Comparison of ENCODE assay signal across 13 mouse cellular contexts in the genomic region with DNA sequence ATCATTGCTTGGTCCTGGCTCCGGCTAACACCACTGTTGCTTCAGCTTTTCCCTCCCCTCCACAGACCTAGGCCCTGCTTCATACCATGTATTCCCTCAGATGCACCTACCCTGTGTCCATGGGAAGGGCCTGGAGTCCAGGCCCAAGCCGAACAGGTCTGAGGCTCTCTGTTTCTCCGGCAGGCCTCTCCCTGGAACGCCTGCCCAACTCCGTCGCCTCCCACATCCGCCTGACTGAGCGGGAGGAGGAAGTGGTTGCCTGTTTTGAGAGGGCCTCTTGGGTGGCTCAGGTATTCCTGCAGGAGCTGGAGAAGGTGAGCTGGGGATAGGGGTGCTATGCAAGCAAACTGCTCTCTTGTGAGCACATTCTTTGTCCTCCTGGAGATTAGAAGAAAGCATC. TPM values are rescaled to one million over a fixed set of nuclear protein-coding genes. Genes with fewer than 3 reads are reported as not detected.
DNase-seq lines count a peak whose midpoint lies in the region; ATAC-seq lines count a peak whose summit lies in the region.
"Had no signal": no experiment of that assay in that cellular context is flagged by ENCODE, and none has a peak within 500 bp of the region (broad histone marks: within the 10 kb centered on the region; RNA-seq: fewer than 3 reads in every experiment).

No protein-coding gene starts in this region.

- no peak overlapping the region for H3K4me3 ChIP-seq in heart, embryonic 16.5 days (ENCODE audit: low read length)
- H3K4me3 ChIP-seq in neural tube, embryonic 15.5 days (replicated peaks): no peak overlapping the region
- H3K4me3 ChIP-seq: liver, embryonic 13.5 days had no signal

- 0 out of 2 replicates have a peak overlapping the region, but pooled peaks have one; percentile 13 for H3K9ac ChIP-seq in heart, embryonic 16.5 days (ENCODE audit: low read length)
- no peak overlapping the region for H3K9ac ChIP-seq in neural tube, embryonic 15.5 days (replicated peaks)
- H3K9ac ChIP-seq: liver, embryonic 13.5 days had no signal

- DNase-seq in heart, postnatal 36 days: no peak
- peak; percentile 52 for DNase-seq in kidney, postnatal 10 days
- DNase-seq in lung, postnatal 25 days (ENCODE audit: low spot score): peak; percentile 78
- no peak for DNase-seq in neural tube, embryonic 10.5 days (ENCODE audit: extremely low spot score, low spot score)
- DNase-seq: B cell, adult 2 months; cerebellum, postnatal 14 days; liver, embryonic 13.5 days had no signal

- no peak overlapping the region for H3K4me2 ChIP-seq in heart, embryonic 16.5 days (ENCODE audit: low read depth, low read length)
- no peak overlapping the region for H3K4me2 ChIP-seq in neural tube, embryonic 15.5 days
- H3K4me2 ChIP-seq: liver, embryonic 13.5 days had no signal

- intact Hi-C loops in heart, postnatal 36 days (cut with DNase I): no loop called here

- peaks cover 5% of the 10 kb centered on the region for H3K4me1 ChIP-seq in heart, embryonic 16.5 days (ENCODE audit: control insufficient read depth, insufficient read depth, low read length)
- H3K4me1 ChIP-seq in neural tube, embryonic 15.5 days: no peaks in the 10 kb centered on the region

- WGBS in heart, embryonic 16.5 days: 69% methylated on average over 8 of the region's 8 CpGs
- WGBS in neural tube, embryonic 15.5 days: 86% methylated on average over 8 of the region's 8 CpGs

- H3K27ac ChIP-seq in heart, embryonic 16.5 days (ENCODE audit: low read length): no peak overlapping the region
- H3K27ac ChIP-seq in neural tube, embryonic 15.5 days (replicated peaks): no peak overlapping the region
- H3K27ac ChIP-seq: liver, embryonic 13.5 days had no signal

- no peaks in the 10 kb centered on the region for H3K9me3 ChIP-seq in heart, embryonic 16.5 days (replicated peaks; ENCODE audit: control insufficient read depth, low read length)
- no peaks in the 10 kb centered on the region for H3K9me3 ChIP-seq in neural tube, embryonic 15.5 days (replicated peaks)
- H3K9me3 ChIP-seq: G1E; liver, embryonic 13.5 days had no signal

- no peak for ATAC-seq in heart, embryonic 16.5 days (replicated peaks; ENCODE audit: extremely low read depth, insufficient read depth, low FRiP score)
- 0 out of 2 replicates have a peak, but pooled peaks have one; percentile 17 for ATAC-seq in common myeloid progenitor, adult 5-6 weeks (replicated peaks; ENCODE audit: low read depth, poor library complexity, severe bottlenecking)
- no peak for ATAC-seq in megakaryocyte-erythroid progenitor cell, adult 5-6 weeks (replicated peaks; ENCODE audit: low FRiP score, low TSS enrichment, poor library complexity, severe bottlenecking)
- no peak for ATAC-seq in neural tube, embryonic 15.5 days (ENCODE audit: low FRiP score)
- ATAC-seq: activated CD4-positive, CD25-positive, alpha-beta regulatory T cell, adult 4 months had no signal

- H3K27me3 ChIP-seq in heart, embryonic 16.5 days (ENCODE audit: control insufficient read depth, insufficient read depth, low read length): no peaks in the 10 kb centered on the region
- no peaks in the 10 kb centered on the region for H3K27me3 ChIP-seq in neural tube, embryonic 15.5 days (replicated peaks)
- H3K27me3 ChIP-seq: liver, embryonic 13.5 days had no signal

- H3K36me3 ChIP-seq in heart, embryonic 16.5 days (ENCODE audit: control insufficient read depth, insufficient read depth): no peaks in the 10 kb centered on the region
- 0 out of 2 replicates have a peak, but pooled peaks cover 3% of the 10 kb centered on the region for H3K36me3 ChIP-seq in neural tube, embryonic 15.5 days

RNA-seq across cellular contexts. Expression of gene Ttc7, which starts 24.1 kb away (rescaled TPM):
- polyA plus RNA-seq in heart, embryonic 16.5 days (2015; fragmentation: Nextera tagmentation; extraction: Ambion mirVana): 3.9 and 6.2 TPM in 2 replicates
- 10 to 100 TPM; 14.7 to 16.7 TPM for total RNA-seq in heart, postnatal 36 days (2021)
- 42.8 and 78.2 TPM in 2 replicates for total RNA-seq in common myeloid progenitor, adult 5-6 weeks (2017)
- total RNA-seq in megakaryocyte-erythroid progenitor cell, adult 5-6 weeks (2014; fragmentation: Nextera tagmentation): 56.9 and 94.9 TPM in 2 replicates
- total RNA-seq in megakaryocyte-erythroid progenitor cell, adult 5-6 weeks (2017): 34.2 and 49.5 TPM in 2 replicates
- polyA plus RNA-seq in neural tube, embryonic 15.5 days (2015; fragmentation: Nextera tagmentation; extraction: Ambion mirVana): 7.2 and 12.0 TPM in 2 replicates

RNA-seq across cellular contexts. Expression of gene Mcfd2, which starts 41.0 kb away (rescaled TPM):
- polyA plus RNA-seq in heart, embryonic 16.5 days (2015; fragmentation: Nextera tagmentation; extraction: Ambion mirVana): 83.5 and 94.4 TPM in 2 replicates
- total RNA-seq in heart, postnatal 36 days (2021): 10 to 100 TPM; 44.0 to 51.0 TPM
- 56.1 and 58.4 TPM in 2 replicates for total RNA-seq in common myeloid progenitor, adult 5-6 weeks (2017)
- 17.7 and 24.5 TPM in 2 replicates for total RNA-seq in megakaryocyte-erythroid progenitor cell, adult 5-6 weeks (2014; fragmentation: Nextera tagmentation)
- 39.8 and 44.6 TPM in 2 replicates for total RNA-seq in megakaryocyte-erythroid progenitor cell, adult 5-6 weeks (2017)
- 45.3 and 57.3 TPM in 2 replicates for polyA plus RNA-seq in neural tube, embryonic 15.5 days (2015; fragmentation: Nextera tagmentation; extraction: Ambion mirVana)

Comparison
In these comparisons a context has a peak if more than half of its experiments do, and no peak if none do; other contexts are left out.
1. DNase-seq: peak in kidney, postnatal 10 days (single experiment) and lung, postnatal 25 days (single experiment); none in heart, postnatal 36 days (0 of 2) and neural tube, embryonic 10.5 days (single experiment).